Mouse (Mus musculus) embryonic facial prominence, embryonic 13.5 days (tissue): Measurements from ENCODE around the gene Col5a1. TPM values are rescaled to one million over a fixed set of nuclear protein-coding genes. Genes with fewer than 3 reads are reported as not detected.

ENCODE experiments used
- ATAC-seq: fragments of 200-750 bp; cut with Nextera tagmentation; 2 replicates; pipeline ENCODE4 v1.8.0; 2017; ENCODE audit warnings: low read depth; ENCODE audit not compliant: insufficient number of reproducible peaks, insufficient read depth, low FRiP score, low TSS enrichment
- H3K27ac ChIP-seq: fragments of 300-500 bp; sonication (generic); 2 replicates; pipeline ENCODE4 v1.5.1; 2015; ENCODE audit warnings: moderate library complexity, mild to moderate bottlenecking, inconsistent platforms
- H3K27me3 ChIP-seq: fragments of 300-500 bp; sonication (generic); 2 replicates; pipeline ENCODE4 v1.6.1; 2015; ENCODE audit warnings: mild to moderate bottlenecking, inconsistent platforms
- H3K36me3 ChIP-seq: fragments of 300-500 bp; sonication (generic); 2 replicates; pipeline ENCODE4 v1.6.1; 2015; ENCODE audit warnings: mild to moderate bottlenecking, inconsistent platforms
- H3K4me1 ChIP-seq: fragments of 300-500 bp; sonication (generic); 2 replicates; pipeline ENCODE4 v1.6.1; 2015; ENCODE audit warnings: inconsistent platforms
- H3K4me2 ChIP-seq: fragments of 300-500 bp; sonication (generic); 2 replicates; pipeline ENCODE4 v1.6.1; 2015; ENCODE audit warnings: moderate library complexity, mild to moderate bottlenecking, inconsistent platforms
- H3K4me3 ChIP-seq: fragments of 300-500 bp; sonication (generic); 2 replicates; pipeline ENCODE4 v1.5.1; 2015; ENCODE audit warnings: mild to moderate bottlenecking, inconsistent platforms
- H3K9ac ChIP-seq: fragments of 300-500 bp; sonication (generic); 2 replicates; pipeline ENCODE4 v1.6.1; 2015; ENCODE audit warnings: mild to moderate bottlenecking, inconsistent platforms
- H3K9me3 ChIP-seq: fragments of 300-500 bp; sonication (generic); 2 replicates; pipeline ENCODE4 v1.6.1; 2016; ENCODE audit warnings: inconsistent platforms
- WGBS: fragments of 180-500 bp; shearing (Covaris S2); methylation state at CpG from one replicate; pipeline ENCODE4 v1.1.7; 2015; ENCODE audit warnings: mixed read lengths; 5-methylcytosine and 5-hydroxymethylcytosine counted together
- polyA plus RNA-seq: library from polyadenylated mRNA; unstranded; fragments of >200 nt; fragmentation: Nextera tagmentation; extraction: Ambion mirVana; gene quantifications from 2 replicates; pipeline ENCODE4 v1.2.1, GENCODE M21; 2015

Col5a1 gene
- polyA plus RNA-seq, 1 experiment from 2014 or later, result 104 TPM

GRCm38 (mm10) chr2:27870586-27870985, 15.6 kb upstream of the Col5a1 start:
- no peak for ATAC-seq
- Histone ChIP-seq H3K9me3 (no peaks in the 10 kb centered on the region), H3K27me3 (no peaks in the 10 kb centered on the region), H3K4me3 (no peak overlapping the region), H3K36me3 (no peaks in the 10 kb centered on the region), H3K4me2 (no peak overlapping the region), H3K27ac (peak overlapping the region; percentile 44; the same call in 1 of the 2 replicates), H3K9ac (no peak overlapping the region), H3K4me1 (peaks cover 41% of the 10 kb centered on the region)
- 63% methylated on average over 1 of the region's 1 CpGs for WGBS

- no peaks in the 10 kb centered on the region for H3K36me3 ChIP-seq
- H3K4me2 ChIP-seq, result no peak overlapping the region
- 67% methylated on average over 4 of the region's 4 CpGs for WGBS
- H3K27me3 ChIP-seq, result no peaks in the 10 kb centered on the region
- H3K27ac ChIP-seq, result 0 out of 2 replicates have a peak overlapping the region, but pooled peaks have one; percentile 39
- no peaks in the 10 kb centered on the region for H3K9me3 ChIP-seq
- H3K4me3 ChIP-seq, result no peak overlapping the region
- ATAC-seq, result no peak
- no peak overlapping the region for H3K9ac ChIP-seq
- H3K4me1 ChIP-seq, result peaks cover 41% of the 10 kb centered on the region
Measured at GRCm38 (mm10) chr2:27871056-27871455, 15.2 kb upstream of the Col5a1 start.

GRCm38 (mm10) chr2:27872276-27872675, 13.9 kb upstream of the Col5a1 start:
- 0 out of 2 replicates have a peak, but pooled peaks have one; percentile 15 for ATAC-seq
- no peak overlapping the region for H3K4me2 ChIP-seq
- H3K4me1 ChIP-seq, result peaks cover 50% of the 10 kb centered on the region
- H3K27me3 ChIP-seq, result no peaks in the 10 kb centered on the region
- no peaks in the 10 kb centered on the region for H3K36me3 ChIP-seq
- H3K9me3 ChIP-seq, result no peaks in the 10 kb centered on the region
- H3K9ac ChIP-seq, result no peak overlapping the region
- H3K27ac ChIP-seq, result peak overlapping the region; percentile 60; the same call in 1 of the 2 replicates
- 51% methylated on average over 3 of the region's 3 CpGs for WGBS
- no peak overlapping the region for H3K4me3 ChIP-seq

GRCm38 (mm10) chr2:27873030-27873429, 13.2 kb upstream of the Col5a1 start:
- Histone ChIP-seq H3K27me3 (no peaks in the 10 kb centered on the region), H3K4me2 (no peak overlapping the region), H3K9ac (no peak overlapping the region), H3K9me3 (no peaks in the 10 kb centered on the region), H3K27ac (peak overlapping the region; percentile 60; the same call in 1 of the 2 replicates), H3K36me3 (no peaks in the 10 kb centered on the region), H3K4me3 (no peak overlapping the region), H3K4me1 (peaks cover 50% of the 10 kb centered on the region)
- WGBS, result 67% methylated on average over 5 of the region's 5 CpGs
- no peak for ATAC-seq

GRCm38 (mm10) chr2:27874596-27874995, 11.6 kb upstream of the Col5a1 start:
- Histone ChIP-seq H3K9me3 (no peaks in the 10 kb centered on the region), H3K27me3 (no peaks in the 10 kb centered on the region), H3K9ac (no peak overlapping the region), H3K4me1 (peaks cover 50% of the 10 kb centered on the region), H3K36me3 (no peaks in the 10 kb centered on the region), H3K27ac (no peak overlapping the region), H3K4me3 (no peak overlapping the region), H3K4me2 (no peak overlapping the region)
- 78% methylated on average over 3 of the region's 3 CpGs for WGBS
- no peak for ATAC-seq

- Histone ChIP-seq H3K27me3 (no peaks in the 10 kb centered on the region), H3K9ac (no peak overlapping the region), H3K4me1 (peaks cover 49% of the 10 kb centered on the region), H3K27ac (no peak overlapping the region), H3K9me3 (no peaks in the 10 kb centered on the region), H3K36me3 (no peaks in the 10 kb centered on the region), H3K4me3 (no peak overlapping the region), H3K4me2 (no peak overlapping the region)
- no peak for ATAC-seq
- WGBS, result 60% methylated on average over 5 of the region's 5 CpGs
Measured at GRCm38 (mm10) chr2:27875231-27875630, 11.0 kb upstream of the Col5a1 start.

- H3K4me2 ChIP-seq, result no peak overlapping the region
- H3K4me1 ChIP-seq, result peaks cover 43% of the 10 kb centered on the region
- WGBS, result 66% methylated on average over 5 of the region's 5 CpGs
- H3K4me3 ChIP-seq, result no peak overlapping the region
- no peaks in the 10 kb centered on the region for H3K36me3 ChIP-seq
- H3K27ac ChIP-seq, result no peak overlapping the region
- no peak overlapping the region for H3K9ac ChIP-seq
- ATAC-seq, result no peak
- H3K9me3 ChIP-seq, result no peaks in the 10 kb centered on the region
- no peaks in the 10 kb centered on the region for H3K27me3 ChIP-seq
Measured at GRCm38 (mm10) chr2:27875786-27876185, 10.4 kb upstream of the Col5a1 start.

- H3K27ac ChIP-seq, result peak overlapping the region; percentile 28; the same call in 1 of the 2 replicates
- ATAC-seq, result no peak
Measured at GRCm38 (mm10) chr2:27876724-27877504, 9.3 kb upstream of the Col5a1 start.

GRCm38 (mm10) chr2:27878066-27878465, 8.2 kb upstream of the Col5a1 start:
- 82% methylated on average over 5 of the region's 5 CpGs for WGBS
- H3K36me3 ChIP-seq, result no peaks in the 10 kb centered on the region
- H3K27ac ChIP-seq, result no peak overlapping the region
- no peak overlapping the region for H3K9ac ChIP-seq
- no peak overlapping the region for H3K4me2 ChIP-seq
- H3K4me1 ChIP-seq, result peaks cover 27% of the 10 kb centered on the region
- H3K9me3 ChIP-seq, result no peaks in the 10 kb centered on the region
- no peak overlapping the region for H3K4me3 ChIP-seq
- no peaks in the 10 kb centered on the region for H3K27me3 ChIP-seq
- no peak for ATAC-seq

More at GRCm38 (mm10) chr2:27876724-27877504, 9.3 kb upstream of the Col5a1 start:
- Histone ChIP-seq H3K4me3 (no peak overlapping the region), H3K9ac (no peak overlapping the region), H3K36me3 (no peaks in the 10 kb centered on the region), H3K4me2 (no peak overlapping the region), H3K27me3 (no peaks in the 10 kb centered on the region), H3K9me3 (no peaks in the 10 kb centered on the region), H3K4me1 (peaks cover 38% of the 10 kb centered on the region)
- 72% methylated on average over 13 of the region's 13 CpGs for WGBS

- Histone ChIP-seq H3K4me1 (peaks cover 32% of the 10 kb centered on the region), H3K27me3 (no peaks in the 10 kb centered on the region), H3K27ac (no peak overlapping the region), H3K9ac (no peak overlapping the region), H3K4me3 (no peak overlapping the region), H3K4me2 (no peak overlapping the region), H3K9me3 (no peaks in the 10 kb centered on the region), H3K36me3 (no peaks in the 10 kb centered on the region)
- WGBS, result 81% methylated on average over 7 of the region's 7 CpGs
- no peak for ATAC-seq
Measured at GRCm38 (mm10) chr2:27883276-27883675, 2.9 kb upstream of the Col5a1 start.

GRCm38 (mm10) chr2:27885456-27886147, 623 bp upstream of the Col5a1 start:
- Histone ChIP-seq H3K4me2 (peak overlapping the region; percentile 96), H3K36me3 (peaks cover 6% of the 10 kb centered on the region; the same call in 1 of the 2 replicates), H3K4me1 (peaks cover 55% of the 10 kb centered on the region), H3K27ac (peak overlapping the region; percentile 98), H3K4me3 (peak overlapping the region; percentile 88), H3K9ac (peak overlapping the region; percentile 94), H3K27me3 (no peaks in the 10 kb centered on the region), H3K9me3 (no peaks in the 10 kb centered on the region)
- 6% methylated on average over 12 of the region's 12 CpGs for WGBS
- ATAC-seq, result peak; percentile 78
